Mouse (Mus musculus) A20 (cell line): Measurements from ENCODE around the gene Ttk.

ENCODE experiments used
- DNase-seq: peaks from one replicate; pipeline ENCODE4 v3.0.0-alpha.2; 2011; ENCODE audit warnings: low read depth, low spot score

Gene Ttk

DNA sequence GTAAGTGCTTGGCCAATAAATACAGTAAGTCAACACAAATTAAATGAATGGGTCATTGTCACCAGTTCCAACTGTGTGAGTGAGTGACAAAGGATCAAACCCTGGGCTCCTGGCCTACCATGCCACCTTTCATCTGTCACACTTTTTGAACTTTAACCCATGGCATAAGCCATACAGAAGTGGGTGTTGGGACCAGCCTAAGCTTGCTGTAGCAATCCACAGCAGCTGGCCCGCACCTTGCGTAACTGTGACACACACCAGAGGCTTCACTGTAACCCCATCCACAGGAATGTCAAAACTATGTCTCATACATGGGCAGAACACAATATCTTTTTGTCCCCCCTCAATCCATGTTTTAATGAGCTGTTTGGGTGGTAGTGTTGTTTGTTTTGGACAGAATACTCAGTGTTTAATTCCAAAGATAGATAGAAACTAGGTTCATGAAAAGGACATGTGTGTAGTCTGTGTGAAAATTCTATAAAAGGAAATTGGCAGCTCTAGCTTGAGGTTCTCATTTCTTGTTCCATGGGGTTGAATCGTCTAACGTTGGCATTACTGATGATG is 59.4 kb downstream of the Ttk start:
- no peak for DNase-seq

GRCm38 (mm10) chr9:83902086-83902485 is 67.6 kb downstream of the Ttk start:
- no peak for DNase-seq

- DNase-seq, result peak; percentile 68
These were observed 71.3 kb downstream of the Ttk start for GRCm38 (mm10) chr9:83905820-83906219.

- no peak for DNase-seq
These were observed 72.5 kb downstream of the Ttk start for GRCm38 (mm10) chr9:83907017-83907416.

- no peak for DNase-seq
These were observed 75.3 kb downstream of the Ttk start for GRCm38 (mm10) chr9:83909836-83910235.

DNA sequence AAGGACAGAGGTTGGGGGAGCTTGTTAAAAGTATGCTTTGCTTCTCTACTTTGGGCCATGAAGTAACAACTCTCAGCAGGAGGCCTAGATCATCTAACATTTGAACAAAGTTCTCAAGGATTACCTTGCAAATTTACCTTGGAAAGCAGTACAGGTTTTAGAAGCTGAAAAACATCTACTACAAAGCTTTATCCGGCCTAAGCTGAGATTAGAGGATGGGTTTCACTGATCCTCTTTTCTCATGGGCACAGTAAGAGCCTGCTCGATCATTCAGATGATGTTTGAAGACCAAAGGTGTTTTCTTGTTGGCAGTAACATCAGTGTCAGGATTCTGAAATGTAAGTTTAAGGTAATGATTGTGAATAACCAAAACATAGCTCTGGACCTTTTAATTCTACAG is 76.4 kb downstream of the Ttk start:
- DNase-seq, result no peak
